Mouse (Mus musculus) thymus, adult 2 months (tissue): ENCODE data around the gene Csnk1e.

ENCODE experiments used
- CTCF ChIP-seq: fragments of 200-500 bp; IDR thresholded peaks from 2 replicates; pipeline ENCODE4 v1.5.1; 2012; ENCODE audit warnings: mild to moderate bottlenecking, control low read depth, low read length, moderate library complexity, borderline replicate concordance; ENCODE audit not compliant: control insufficient read depth, poor library complexity, insufficient read depth; ENCODE audit errors: extremely low read depth
- POLR2A ChIP-seq: fragments of 200-500 bp; IDR thresholded peaks from 2 replicates; pipeline ENCODE4 v1.6.1; 2012; ENCODE audit warnings: mild to moderate bottlenecking, low read length, control low read depth, moderate library complexity; ENCODE audit not compliant: control insufficient read depth, poor library complexity, insufficient read depth; ENCODE audit errors: extremely low read depth

GRCm38 (mm10) chr15:79413201-79413600 is 42.2 kb downstream of the Csnk1e start:
- TF ChIP-seq POLR2A = no peak
- no peak for TF ChIP-seq CTCF
